Mouse (Mus musculus) kidney, embryonic 15.5 days (tissue): ENCODE results near the gene Rnf169. TPM values are rescaled to one million over a fixed set of nuclear protein-coding genes. Genes with fewer than 3 reads are reported as not detected.

ENCODE experiments used
- ATAC-seq: fragments of 200-750 bp; cut with Nextera tagmentation; replicated peaks from 2 replicates; pipeline ENCODE4 v1.8.0; 2017; ENCODE audit warnings: moderate TSS enrichment; ENCODE audit not compliant: low FRiP score
- H3K27ac ChIP-seq: fragments of 300-500 bp; sonication (generic); 2 replicates; pipeline ENCODE4 v1.5.1; 2015; ENCODE audit warnings: mild to moderate bottlenecking, inconsistent platforms
- H3K27me3 ChIP-seq: fragments of 300-500 bp; sonication (generic); 2 replicates; pipeline ENCODE4 v1.6.1; 2015; ENCODE audit warnings: inconsistent platforms
- H3K36me3 ChIP-seq: fragments of 300-500 bp; sonication (generic); 2 replicates; pipeline ENCODE4 v1.6.1; 2015; ENCODE audit warnings: inconsistent platforms
- H3K4me1 ChIP-seq: fragments of 300-500 bp; sonication (generic); 2 replicates; pipeline ENCODE4 v1.6.1; 2015; ENCODE audit warnings: inconsistent platforms
- H3K4me2 ChIP-seq: fragments of 300-500 bp; sonication (generic); 2 replicates; pipeline ENCODE4 v1.6.1; 2015; ENCODE audit warnings: moderate library complexity, mild to moderate bottlenecking, inconsistent platforms
- H3K4me3 ChIP-seq: fragments of 300-500 bp; sonication (generic); replicated peaks from 2 replicates; pipeline ENCODE4 v1.5.1; 2015; ENCODE audit warnings: mild to moderate bottlenecking, inconsistent platforms
- H3K9ac ChIP-seq: fragments of 300-500 bp; sonication (generic); 2 replicates; pipeline ENCODE4 v1.6.1; 2015; ENCODE audit warnings: mild to moderate bottlenecking, inconsistent platforms
- H3K9me3 ChIP-seq: fragments of 300-500 bp; sonication (generic); replicated peaks from 2 replicates; pipeline ENCODE4 v1.6.1; 2016; ENCODE audit warnings: inconsistent platforms
- WGBS: fragments of 180-500 bp; shearing (Covaris S2); methylation state at CpG from one replicate; pipeline ENCODE4 v1.1.7; 2015; ENCODE audit warnings: mixed read lengths; 5-methylcytosine and 5-hydroxymethylcytosine counted together
- polyA plus RNA-seq: library from polyadenylated mRNA; unstranded; fragments of >200 nt; fragmentation: Nextera tagmentation; extraction: Ambion mirVana; gene quantifications from 2 replicates; pipeline ENCODE4 v1.2.1, GENCODE M21; 2015

The Rnf169 gene
- polyA plus RNA-seq, 1 experiment from 2014 or later = 5.9 TPM

DNA sequence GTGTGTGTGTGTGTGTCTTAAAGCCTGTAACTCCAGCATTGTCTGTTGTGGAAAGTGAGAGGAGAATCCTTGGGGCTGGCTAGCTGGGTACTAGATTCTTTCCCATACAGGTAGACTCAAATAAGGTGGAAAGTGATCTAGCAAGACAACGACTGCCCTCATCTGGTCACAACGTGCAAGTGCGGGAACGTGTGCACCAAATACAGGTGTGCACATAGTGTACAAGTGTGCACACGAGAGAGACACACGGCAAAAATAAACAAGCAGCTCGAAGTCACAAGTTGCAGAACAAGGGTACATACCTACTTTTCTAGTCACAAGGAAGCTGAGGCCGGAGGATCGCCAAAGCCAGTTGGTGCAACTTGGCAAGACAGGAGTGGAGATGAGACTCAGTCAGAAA lies 23.5 kb upstream of the Rnf169 start:
- H3K4me2 ChIP-seq = no peak overlapping the region
- peaks cover 59% of the 10 kb centered on the region for H3K27me3 ChIP-seq
- H3K4me3 ChIP-seq = no peak overlapping the region
- H3K36me3 ChIP-seq = no peaks in the 10 kb centered on the region
- no peak overlapping the region for H3K27ac ChIP-seq
- ATAC-seq = no peak
- WGBS = 52% methylated on average over 9 of the region's 9 CpGs
- H3K9me3 ChIP-seq = no peaks in the 10 kb centered on the region
- no peak overlapping the region for H3K9ac ChIP-seq
- peaks cover 17% of the 10 kb centered on the region for H3K4me1 ChIP-seq

DNA sequence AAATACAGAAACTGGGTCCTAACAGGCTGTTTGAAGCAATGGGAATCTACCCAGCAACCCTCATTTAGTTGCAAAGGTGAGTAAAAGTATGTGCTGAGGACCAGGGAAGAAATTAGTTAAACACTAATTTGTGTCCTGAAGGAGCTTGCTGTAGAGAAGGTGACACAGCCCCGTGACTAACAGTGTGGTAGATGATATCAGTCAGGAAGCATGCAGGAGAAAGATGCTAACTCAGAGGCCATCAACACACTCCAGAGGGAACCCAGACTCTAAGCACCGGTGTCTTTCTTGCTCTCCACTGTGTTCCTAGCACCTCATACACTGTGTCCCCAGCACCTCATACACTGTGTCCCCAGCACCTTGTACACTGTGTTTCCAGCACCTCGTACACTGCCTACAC lies 18.4 kb upstream of the Rnf169 start:
- ATAC-seq = no peak
- Histone ChIP-seq H3K4me3 (no peak overlapping the region), H3K27ac (no peak overlapping the region), H3K36me3 (no peaks in the 10 kb centered on the region), H3K4me2 (no peak overlapping the region), H3K9ac (no peak overlapping the region), H3K9me3 (no peaks in the 10 kb centered on the region), H3K27me3 (peaks cover 11% of the 10 kb centered on the region), H3K4me1 (no peaks in the 10 kb centered on the region)
- 76% methylated on average over 3 of the region's 3 CpGs for WGBS

DNA sequence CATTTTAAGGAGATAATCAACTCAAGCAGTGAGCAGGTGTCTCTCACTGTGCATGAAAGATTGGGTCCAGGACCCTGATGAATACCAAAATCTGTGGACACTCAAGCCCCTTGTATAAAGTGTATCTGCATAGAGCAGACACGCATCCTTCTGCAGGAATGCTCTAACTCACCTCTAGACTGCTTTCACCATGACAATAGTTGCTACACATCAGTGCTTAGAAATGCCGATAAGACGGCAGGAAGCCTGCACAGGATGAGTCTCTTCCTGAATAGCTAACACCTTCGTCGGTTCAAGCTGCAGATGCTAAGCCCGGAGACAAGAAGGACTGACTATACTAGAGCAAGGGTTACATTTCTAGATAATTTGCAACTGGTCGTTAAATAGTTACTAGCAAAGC lies 14.9 kb upstream of the Rnf169 start:
- Histone ChIP-seq H3K4me2 (no peak overlapping the region), H3K27ac (no peak overlapping the region), H3K36me3 (no peaks in the 10 kb centered on the region), H3K27me3 (no peaks in the 10 kb centered on the region), H3K4me3 (no peak overlapping the region), H3K9ac (no peak overlapping the region), H3K9me3 (no peaks in the 10 kb centered on the region), H3K4me1 (no peaks in the 10 kb centered on the region)
- ATAC-seq = no peak
- 66% methylated on average over 7 of the region's 7 CpGs for WGBS

DNA sequence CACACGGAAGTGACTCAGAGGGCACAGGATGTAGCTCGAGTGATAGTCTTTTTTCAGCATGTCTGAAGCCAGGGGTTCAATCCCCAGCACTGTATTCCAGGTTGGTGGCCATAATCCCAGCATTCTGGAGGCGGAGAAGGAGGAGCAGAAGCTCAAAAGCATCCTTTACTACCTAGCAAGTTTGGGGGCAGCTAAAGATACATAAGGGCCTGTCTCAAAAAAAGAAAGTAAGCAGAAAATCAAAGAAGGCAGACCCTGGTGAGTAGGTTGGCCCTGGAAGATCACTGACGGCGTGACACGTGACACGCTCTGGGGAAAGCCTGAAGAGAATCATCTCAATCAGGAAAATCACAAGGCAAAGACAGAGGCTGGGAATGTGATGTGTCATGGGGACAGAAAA lies 12.9 kb upstream of the Rnf169 start:
- no peak overlapping the region for H3K27ac ChIP-seq
- H3K9ac ChIP-seq = no peak overlapping the region
- no peaks in the 10 kb centered on the region for H3K27me3 ChIP-seq
- H3K4me3 ChIP-seq = no peak overlapping the region
- H3K9me3 ChIP-seq = no peaks in the 10 kb centered on the region
- WGBS = 86% methylated on average over 7 of the region's 7 CpGs
- ATAC-seq = no peak
- H3K4me2 ChIP-seq = no peak overlapping the region
- H3K36me3 ChIP-seq = no peaks in the 10 kb centered on the region
- no peaks in the 10 kb centered on the region for H3K4me1 ChIP-seq

- H3K4me2 ChIP-seq = no peak overlapping the region
- H3K4me3 ChIP-seq = no peak overlapping the region
- no peaks in the 10 kb centered on the region for H3K36me3 ChIP-seq
- no peaks in the 10 kb centered on the region; the same call in 1 of the 2 replicates for H3K27me3 ChIP-seq
- 83% methylated on average over 8 of the region's 8 CpGs for WGBS
- ATAC-seq = no peak
- no peak overlapping the region for H3K9ac ChIP-seq
- no peaks in the 10 kb centered on the region for H3K4me1 ChIP-seq
- no peak overlapping the region for H3K27ac ChIP-seq
- H3K9me3 ChIP-seq = no peaks in the 10 kb centered on the region
Observed at GRCm38 (mm10) chr7:99990990-99991707, 10.9 kb upstream of the Rnf169 start.

GRCm38 (mm10) chr7:99989844-99990760 lies 9.9 kb upstream of the Rnf169 start:
- H3K4me1 ChIP-seq = no peaks in the 10 kb centered on the region
- H3K36me3 ChIP-seq = no peaks in the 10 kb centered on the region
- no peak for ATAC-seq
- no peaks in the 10 kb centered on the region for H3K9me3 ChIP-seq
- H3K9ac ChIP-seq = no peak overlapping the region
- H3K4me2 ChIP-seq = no peak overlapping the region
- WGBS = 62% methylated on average over 15 of the region's 15 CpGs
- no peak overlapping the region for H3K4me3 ChIP-seq
- H3K27ac ChIP-seq = no peak overlapping the region
- H3K27me3 ChIP-seq = no peaks in the 10 kb centered on the region; the same call in 1 of the 2 replicates

GRCm38 (mm10) chr7:99988725-99989124 lies 8.5 kb upstream of the Rnf169 start:
- no peak overlapping the region for H3K9ac ChIP-seq
- H3K27ac ChIP-seq = no peak overlapping the region
- no peaks in the 10 kb centered on the region; the same call in 1 of the 2 replicates for H3K27me3 ChIP-seq
- no peak overlapping the region for H3K4me3 ChIP-seq
- no peaks in the 10 kb centered on the region for H3K9me3 ChIP-seq
- ATAC-seq = no peak
- no peak overlapping the region for H3K4me2 ChIP-seq
- 1% methylated on average over 4 of the region's 4 CpGs for WGBS
- no peaks in the 10 kb centered on the region for H3K36me3 ChIP-seq
- no peaks in the 10 kb centered on the region for H3K4me1 ChIP-seq

DNA sequence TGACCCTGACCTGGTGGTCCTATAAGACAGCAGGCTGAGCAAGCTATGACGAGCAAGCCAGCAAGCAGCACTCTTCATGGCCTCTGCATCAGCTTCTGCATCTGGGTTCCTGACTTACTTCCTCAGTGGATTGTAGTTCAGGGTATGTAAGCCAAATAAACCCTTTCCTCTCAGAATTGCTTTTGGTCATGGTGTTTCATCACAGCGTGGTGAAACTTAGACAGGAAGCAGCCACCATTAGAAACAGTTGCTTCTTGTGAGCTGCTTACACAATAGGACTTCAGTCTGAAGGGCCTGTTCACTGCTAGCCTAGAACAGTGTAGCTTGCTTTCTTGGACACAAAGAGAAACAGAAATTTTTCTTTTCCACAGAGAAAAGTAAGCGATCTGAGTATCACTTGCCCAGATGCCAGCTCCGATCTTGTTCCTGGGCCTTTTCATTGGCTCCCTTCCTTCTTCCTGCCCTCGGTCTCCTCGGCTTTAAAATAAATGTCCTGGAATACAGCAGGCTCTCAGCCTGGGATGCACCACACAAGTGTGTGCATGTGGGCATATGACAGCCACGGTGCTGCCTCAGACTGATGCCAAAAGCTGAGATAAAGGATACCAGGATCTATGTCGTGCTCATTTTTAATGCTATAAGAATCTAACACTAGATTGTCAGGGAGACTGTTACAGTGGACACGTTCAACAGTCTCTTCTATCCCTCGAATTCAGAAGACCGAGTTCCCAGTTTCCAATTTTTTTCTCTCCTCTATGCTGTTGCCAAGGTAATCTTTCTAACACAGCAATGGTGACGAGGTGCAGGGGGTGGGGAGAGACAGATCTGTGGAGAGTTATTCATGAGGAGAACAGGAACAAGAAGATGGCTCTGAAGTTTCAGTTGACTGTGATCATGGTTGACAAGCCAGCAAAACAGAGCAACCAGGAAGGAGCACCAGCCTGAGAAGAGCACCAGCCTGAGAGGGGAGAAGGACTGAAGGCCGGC lies 2.3 kb upstream of the Rnf169 start:
- H3K27ac ChIP-seq = no peak overlapping the region
- no peaks in the 10 kb centered on the region for H3K9me3 ChIP-seq
- H3K4me3 ChIP-seq = no peak overlapping the region
- 85% methylated on average over 13 of the region's 13 CpGs for WGBS
- no peak overlapping the region for H3K4me2 ChIP-seq
- H3K9ac ChIP-seq = no peak overlapping the region
- no peaks in the 10 kb centered on the region for H3K36me3 ChIP-seq
- H3K4me1 ChIP-seq = peaks cover 20% of the 10 kb centered on the region
- ATAC-seq = no peak
- no peaks in the 10 kb centered on the region; the same call in 1 of the 2 replicates for H3K27me3 ChIP-seq

- Histone ChIP-seq H3K27ac (peak overlapping the region; percentile 51; the same call in 1 of the 2 replicates), H3K4me3 (no peak overlapping the region), H3K4me2 (peak overlapping the region; percentile 12; the same call in 1 of the 2 replicates), H3K9me3 (no peaks in the 10 kb centered on the region), H3K36me3 (no peaks in the 10 kb centered on the region), H3K27me3 (no peaks in the 10 kb centered on the region), H3K4me1 (peaks cover 20% of the 10 kb centered on the region), H3K9ac (no peak overlapping the region)
- WGBS = 10% methylated on average over 2 of the region's 2 CpGs
- ATAC-seq = no peak
Observed at GRCm38 (mm10) chr7:99981311-99981710, 1.1 kb upstream of the Rnf169 start.

GRCm38 (mm10) chr7:99979546-99980131 lies 609 bp downstream of the Rnf169 start:
- H3K9me3 ChIP-seq = no peaks in the 10 kb centered on the region
- H3K4me3 ChIP-seq = peak overlapping the region; percentile 99
- H3K4me2 ChIP-seq = peak overlapping the region; percentile 58
- H3K27ac ChIP-seq = peak overlapping the region; percentile 95
- H3K4me1 ChIP-seq = peaks cover 30% of the 10 kb centered on the region
- no peaks in the 10 kb centered on the region for H3K36me3 ChIP-seq
- H3K27me3 ChIP-seq = no peaks in the 10 kb centered on the region
- WGBS = under 1% methylated on average over 51 of the region's 51 CpGs
- peak; percentile 83 for ATAC-seq
- H3K9ac ChIP-seq = peak overlapping the region; percentile 99

DNA sequence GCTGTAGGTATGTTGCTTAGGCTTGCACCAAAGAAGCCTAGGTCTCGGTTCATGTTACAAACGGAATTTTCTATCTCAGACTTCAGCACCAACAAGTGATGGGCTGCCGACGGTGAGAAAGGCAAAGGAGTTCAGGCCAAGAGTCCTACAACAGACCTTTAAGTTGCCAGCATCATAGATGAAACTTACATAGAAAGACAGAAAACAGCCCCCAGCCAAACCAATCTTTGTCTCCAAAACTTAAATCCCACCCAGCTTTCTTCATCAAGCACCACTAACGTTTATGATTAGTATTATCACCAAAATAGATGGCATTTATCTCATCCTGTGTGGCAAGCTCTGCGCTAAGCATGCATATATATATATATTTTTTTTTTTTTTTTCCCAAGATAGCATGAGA lies 1.2 kb downstream of the Rnf169 start:
- Histone ChIP-seq H3K27ac (peak overlapping the region; percentile 95; the same call in 1 of the 2 replicates), H3K36me3 (no peaks in the 10 kb centered on the region), H3K4me1 (peaks cover 36% of the 10 kb centered on the region), H3K4me3 (peak overlapping the region; percentile 99), H3K27me3 (no peaks in the 10 kb centered on the region), H3K4me2 (peak overlapping the region; percentile 58), H3K9ac (peak overlapping the region; percentile 99), H3K9me3 (no peaks in the 10 kb centered on the region)
- 5% methylated on average over 6 of the region's 6 CpGs for WGBS
- no peak for ATAC-seq
